Mouse (Mus musculus) mesoderm, embryonic 11.5 days (tissue): ENCODE results near the gene Ctnnb1.
A peak's percentile ranks its signal among the peaks of the same experiment; 100 is the strongest.

Experiments
- DNase-seq: peaks from one replicate; pipeline ENCODE4 v3.0.0-alpha.2; 2012; ENCODE audit warnings: low read depth, low spot score

The Ctnnb1 gene

DNA sequence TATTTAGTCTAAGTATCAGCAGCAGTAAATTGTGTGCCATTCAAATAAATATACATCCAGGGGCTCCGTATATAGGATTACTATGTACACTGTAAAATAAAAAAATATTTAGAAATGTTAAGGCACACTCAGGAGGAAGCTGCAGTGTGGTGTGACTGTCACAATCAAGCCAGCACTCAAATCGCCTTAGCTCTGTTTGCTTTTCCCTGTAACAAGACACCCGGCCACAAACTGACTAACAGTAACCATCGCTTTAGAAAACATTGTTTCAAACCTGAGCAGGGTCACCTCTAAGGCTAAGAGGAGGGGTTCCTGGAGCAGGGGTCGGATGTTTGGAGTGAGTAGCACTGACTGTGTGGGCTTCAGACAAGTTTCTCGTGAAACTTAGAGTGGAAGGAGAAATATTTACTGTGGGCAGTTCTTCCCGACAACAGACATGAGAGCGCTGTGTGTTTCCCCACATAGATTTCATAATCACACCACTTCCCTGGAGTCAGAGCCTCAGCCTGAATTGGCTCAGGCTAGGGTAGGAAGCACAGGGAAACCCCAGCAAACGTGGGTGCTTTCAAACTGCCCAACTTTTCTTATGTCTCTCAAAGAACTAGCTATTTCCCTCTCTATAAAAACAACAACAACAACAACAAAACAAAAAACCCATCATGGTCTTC is 1.9 kb upstream of the Ctnnb1 start:
- DNase-seq: no peak

GRCm38 (mm10) chr9:120930021-120930420 is 1.0 kb downstream of the Ctnnb1 start:
- no peak for DNase-seq

- DNase-seq: no peak
Measured at GRCm38 (mm10) chr9:120930811-120931210, 1.8 kb downstream of the Ctnnb1 start.

- DNase-seq: no peak
Measured at GRCm38 (mm10) chr9:120932371-120932770, 3.4 kb downstream of the Ctnnb1 start.

GRCm38 (mm10) chr9:120932797-120933586 is 4.0 kb downstream of the Ctnnb1 start:
- peak; percentile 97 for DNase-seq

DNA sequence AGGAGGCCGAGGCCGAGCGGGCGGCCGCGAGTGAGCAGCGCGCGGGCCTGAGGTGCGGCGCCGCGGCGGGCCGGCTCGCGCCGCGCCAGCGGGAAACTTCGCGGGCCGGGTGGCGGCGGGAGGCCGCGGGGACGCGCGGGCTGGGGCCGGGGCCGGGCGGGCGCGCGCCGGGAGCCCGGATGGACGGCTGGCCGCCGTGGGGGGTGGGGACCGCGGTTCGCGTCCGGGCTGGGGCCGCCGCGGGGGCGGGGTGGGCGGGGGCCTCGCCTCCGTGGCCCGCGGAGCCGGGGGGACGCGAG is 4.5 kb downstream of the Ctnnb1 start:
- DNase-seq: peak; percentile 48

- DNase-seq: peak; percentile 76
Measured at GRCm38 (mm10) chr9:120933886-120934758, 5.1 kb downstream of the Ctnnb1 start.

GRCm38 (mm10) chr9:120934821-120935633 is 6.0 kb downstream of the Ctnnb1 start:
- no peak for DNase-seq

GRCm38 (mm10) chr9:120935634-120935922 is 6.6 kb downstream of the Ctnnb1 start:
- DNase-seq: no peak

DNA sequence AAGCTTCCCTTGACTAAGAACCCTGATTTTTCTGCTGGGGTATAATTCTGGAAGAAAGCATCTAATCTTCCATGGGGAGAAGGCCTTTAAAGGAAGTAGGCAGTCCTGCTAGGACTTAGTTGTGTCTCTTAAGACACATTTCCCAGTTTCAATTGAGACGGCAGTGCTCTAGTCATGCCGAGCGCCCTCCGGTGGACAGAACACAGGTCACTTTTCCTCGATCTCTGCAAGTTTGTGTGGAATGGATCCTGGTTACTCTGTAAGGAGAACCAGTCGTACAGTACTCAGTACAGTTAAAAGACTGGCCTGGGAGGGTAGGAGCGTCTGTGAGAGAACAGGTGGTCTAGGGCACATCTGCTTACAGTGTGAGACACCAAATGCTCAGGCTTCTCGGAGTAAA is 7.3 kb downstream of the Ctnnb1 start:
- DNase-seq: peak; percentile 73

DNA sequence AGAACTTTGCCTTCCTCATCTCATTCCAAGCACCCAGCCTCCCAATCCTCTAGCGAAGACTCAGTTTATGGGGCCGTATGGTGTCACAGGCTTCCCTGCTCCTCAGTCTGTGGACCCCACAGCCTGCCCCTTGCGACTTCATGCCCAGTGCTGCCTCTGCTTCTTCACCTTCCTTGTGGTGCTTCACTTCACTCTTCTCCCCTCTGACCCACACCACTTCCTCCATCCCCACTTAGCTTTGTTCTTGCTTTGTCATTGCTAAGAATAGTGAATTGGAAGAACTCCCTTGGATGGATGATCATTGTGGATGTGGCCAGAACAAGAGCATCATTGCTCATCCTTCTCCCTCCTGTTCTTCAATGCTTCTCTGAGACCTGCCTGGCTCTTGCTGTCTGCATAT is 11.8 kb downstream of the Ctnnb1 start:
- no peak for DNase-seq

DNA sequence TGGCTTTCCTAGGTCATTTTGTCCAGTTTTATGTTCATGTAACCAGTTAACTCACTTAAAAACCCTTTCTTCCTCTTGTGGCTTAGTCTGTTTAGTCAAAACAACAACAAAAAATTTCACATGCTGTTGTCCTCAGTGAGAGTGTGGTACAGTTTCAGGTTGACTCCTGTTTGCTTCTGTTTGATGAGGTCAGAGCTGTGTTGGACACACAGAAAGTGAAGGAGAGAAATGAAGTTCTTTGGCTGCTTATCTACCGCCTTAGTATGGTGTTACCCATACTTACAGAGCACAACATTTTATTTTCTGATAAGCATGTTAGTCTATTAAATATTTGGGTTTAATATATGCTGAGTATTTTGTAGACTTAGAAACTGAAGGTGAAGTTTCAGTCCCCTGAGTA is 14.7 kb downstream of the Ctnnb1 start:
- DNase-seq: no peak

DNA sequence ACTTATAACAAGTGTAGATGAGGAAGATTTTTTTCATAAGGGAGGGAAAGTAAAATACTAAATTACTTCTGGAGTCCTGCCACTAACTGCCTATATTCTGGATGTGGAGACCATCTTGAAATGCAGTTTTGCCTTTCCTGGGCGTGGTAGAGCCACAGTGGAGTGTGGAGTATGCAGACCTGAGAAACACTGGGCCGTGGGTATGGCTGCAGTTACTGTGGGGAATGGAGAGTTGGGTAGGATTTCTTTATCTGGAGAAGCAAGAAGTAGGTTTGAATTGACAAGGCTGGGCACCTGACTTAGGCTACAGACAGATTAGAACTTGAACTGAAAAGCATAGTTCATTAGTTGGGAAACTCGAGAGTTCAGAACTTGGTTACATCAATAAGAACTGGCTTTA is 15.2 kb downstream of the Ctnnb1 start:
- DNase-seq: no peak

DNA sequence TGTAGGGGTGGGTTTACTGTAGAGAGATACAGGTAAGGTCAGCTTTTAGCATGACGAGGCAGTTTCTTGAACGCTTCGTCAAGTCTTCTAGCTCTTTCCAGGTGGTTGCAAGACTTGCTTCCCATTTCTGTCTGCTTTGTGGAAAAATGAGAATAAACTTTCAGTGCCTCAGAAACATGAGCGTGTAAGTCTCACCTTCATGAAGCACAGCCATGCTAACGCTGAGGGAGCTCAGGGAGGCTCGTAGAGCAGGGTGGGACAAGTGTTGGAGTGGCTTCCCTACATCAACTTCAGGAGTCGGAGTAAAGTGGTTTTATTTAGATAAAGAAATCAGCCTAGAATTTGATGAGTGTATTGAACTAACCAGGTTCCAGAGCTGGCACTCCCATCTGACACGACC is 17.1 kb downstream of the Ctnnb1 start:
- no peak for DNase-seq

DNA sequence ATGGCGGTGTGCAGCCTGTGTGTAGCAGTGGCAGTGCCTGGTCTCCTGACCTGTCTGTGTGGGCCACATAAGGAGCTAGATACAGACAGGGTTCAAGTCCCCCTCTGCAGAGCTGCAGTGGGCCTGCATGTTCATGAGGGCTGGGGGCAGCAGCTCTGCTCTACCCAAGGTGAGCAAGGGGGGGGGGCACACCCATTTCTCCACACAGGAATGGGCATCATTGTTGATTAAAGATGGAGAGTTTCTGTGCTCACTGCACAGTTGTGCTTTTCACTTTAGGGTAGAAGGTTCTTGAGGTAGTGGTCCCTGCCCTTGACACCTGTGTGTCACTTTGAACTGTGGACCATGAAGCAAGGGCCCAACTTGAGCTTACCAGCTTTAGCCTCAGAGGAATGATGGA is 19.8 kb downstream of the Ctnnb1 start:
- no peak for DNase-seq

DNA sequence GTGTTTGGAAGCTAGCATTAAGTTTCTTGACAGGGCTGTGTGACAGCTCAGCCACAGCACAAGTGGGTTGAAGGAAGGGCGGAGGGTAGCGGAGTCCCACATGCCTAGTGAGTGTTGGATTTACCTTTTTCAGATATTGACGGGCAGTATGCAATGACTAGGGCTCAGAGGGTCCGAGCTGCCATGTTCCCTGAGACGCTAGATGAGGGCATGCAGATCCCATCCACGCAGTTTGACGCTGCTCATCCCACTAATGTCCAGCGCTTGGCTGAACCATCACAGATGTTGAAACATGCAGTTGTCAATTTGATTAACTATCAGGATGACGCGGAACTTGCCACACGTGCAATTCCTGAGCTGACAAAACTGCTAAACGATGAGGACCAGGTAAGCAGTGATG is 21.7 kb downstream of the Ctnnb1 start:
- no peak for DNase-seq

DNA sequence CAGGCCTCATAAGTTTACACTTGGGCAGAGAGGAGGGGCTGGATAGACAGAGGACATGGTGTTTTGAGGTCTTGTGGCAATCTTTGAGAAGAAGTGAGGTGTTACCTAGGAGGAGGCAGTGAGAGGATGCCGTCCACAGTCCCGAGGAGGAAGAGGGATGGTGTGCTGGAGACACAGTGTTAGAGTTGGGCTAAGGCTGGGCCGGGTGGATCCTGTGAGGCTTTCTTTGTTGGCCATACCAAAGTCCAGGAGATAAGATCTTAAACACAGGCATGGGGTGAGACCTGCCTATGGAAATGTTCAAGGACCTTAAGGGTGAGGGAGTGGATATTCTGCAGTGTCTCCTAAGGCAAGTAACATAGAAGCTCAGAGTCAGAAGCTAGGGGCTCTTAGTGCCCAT is 22.9 kb downstream of the Ctnnb1 start:
- DNase-seq: no peak

DNA sequence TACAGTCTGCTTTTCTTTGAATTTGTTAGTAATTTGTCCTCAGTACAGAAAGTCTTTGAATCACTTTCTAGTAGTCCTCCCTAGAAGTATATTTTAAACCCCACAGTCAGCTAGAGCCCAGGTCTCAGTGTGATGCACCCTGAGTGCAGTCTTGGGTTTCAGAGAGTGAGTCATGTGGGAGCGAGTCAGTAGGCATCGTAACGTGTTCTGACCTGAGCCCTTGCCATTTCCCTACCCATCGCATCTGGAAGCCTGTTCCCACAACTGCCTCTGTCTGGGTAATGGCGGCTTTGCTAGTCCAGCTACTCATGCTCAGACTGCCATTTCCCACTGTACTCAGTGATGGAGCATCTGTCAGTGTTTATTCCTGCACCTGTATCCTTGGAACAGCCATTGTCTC is 29.0 kb downstream of the Ctnnb1 start:
- DNase-seq: no peak

DNA sequence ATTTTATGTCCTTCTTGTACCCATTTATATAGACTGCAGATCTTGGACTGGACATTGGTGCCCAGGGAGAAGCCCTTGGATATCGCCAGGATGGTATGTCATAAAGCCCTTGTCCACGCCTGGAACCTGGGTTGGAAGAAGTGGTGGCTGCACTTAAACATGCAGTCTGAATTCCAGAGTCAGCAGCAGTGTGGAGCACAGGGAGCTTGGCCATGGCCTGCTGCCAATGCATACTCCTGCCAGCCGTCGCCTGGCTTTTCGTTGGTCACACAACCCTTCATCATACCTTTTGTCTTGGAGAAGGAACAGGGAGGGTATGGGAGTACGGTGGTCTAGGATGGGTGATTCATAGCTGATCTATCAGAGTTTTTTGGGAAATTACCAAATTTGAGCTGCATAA is 29.5 kb downstream of the Ctnnb1 start:
- no peak for DNase-seq

DNA sequence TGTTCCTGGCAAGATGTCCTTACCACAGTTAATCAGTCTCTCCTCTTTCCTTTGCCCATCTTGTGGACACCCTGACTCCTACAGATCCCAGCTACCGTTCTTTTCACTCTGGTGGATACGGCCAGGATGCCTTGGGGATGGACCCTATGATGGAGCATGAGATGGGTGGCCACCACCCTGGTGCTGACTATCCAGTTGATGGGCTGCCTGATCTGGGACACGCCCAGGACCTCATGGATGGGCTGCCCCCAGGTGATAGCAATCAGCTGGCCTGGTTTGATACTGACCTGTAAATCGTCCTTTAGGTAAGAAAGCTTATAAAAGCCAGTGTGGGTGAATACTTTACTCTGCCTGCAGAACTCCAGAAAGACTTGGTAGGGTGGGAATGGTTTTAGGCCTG is 30.2 kb downstream of the Ctnnb1 start:
- DNase-seq: no peak

- no peak for DNase-seq
Measured at GRCm38 (mm10) chr9:120960611-120961010, 31.6 kb downstream of the Ctnnb1 start.

GRCm38 (mm10) chr9:120961466-120961865 is 32.5 kb downstream of the Ctnnb1 start:
- no peak for DNase-seq
